Mouse (Mus musculus) natural killer cell, adult 2 months (primary cell): Measurements from ENCODE around the gene Ctse.
A peak's percentile ranks its signal among the peaks of the same experiment; 100 is the strongest.

Experiments used
- DNase-seq, 2 experiments: peaks; one replicate each; pipeline ENCODE4 v3.0.0; 2022; ENCODE audit warnings: low spot score in 2 of 2

Ctse gene

DNA sequence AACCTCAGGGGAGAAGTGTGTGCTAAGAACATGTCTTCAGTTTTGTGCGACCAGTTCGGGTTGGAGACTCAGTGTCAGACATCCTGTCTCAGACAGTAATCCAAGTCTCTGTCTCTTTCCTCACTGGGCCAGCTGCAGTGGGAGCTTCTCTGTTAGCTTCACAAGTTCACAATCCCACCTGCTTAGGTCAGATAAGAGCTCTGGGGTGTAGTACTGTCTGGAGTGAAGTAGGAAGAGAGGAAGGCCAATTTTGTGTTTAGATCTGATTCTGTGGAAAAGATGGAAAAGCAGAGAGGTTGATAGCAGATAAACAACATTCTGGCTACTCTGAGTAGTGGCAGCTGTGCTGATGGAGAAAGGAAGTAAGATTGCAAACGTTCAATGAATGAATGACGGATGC lies 61.5 kb downstream of the Ctse start:
- no peak for DNase-seq

DNA sequence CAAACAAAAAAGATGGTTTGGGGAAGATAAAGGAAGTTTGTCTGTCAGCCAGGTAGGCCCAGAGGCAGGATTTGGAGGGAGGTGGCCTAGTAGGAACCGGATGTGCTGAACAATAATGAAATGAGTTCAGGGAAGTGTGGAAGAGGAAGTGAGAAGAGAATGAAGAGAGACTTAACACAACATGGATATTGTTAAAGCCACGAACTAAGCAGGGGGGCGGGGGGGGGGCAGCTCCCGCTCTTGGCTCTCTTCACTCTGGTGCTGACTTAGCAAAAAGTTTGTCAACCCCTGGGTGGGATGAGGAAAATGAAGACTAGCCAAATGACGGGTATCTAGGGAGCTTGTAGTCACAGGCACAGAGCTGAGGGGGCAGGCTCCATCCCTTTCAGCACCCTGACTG lies 62.3 kb downstream of the Ctse start:
- no peak for DNase-seq

DNA sequence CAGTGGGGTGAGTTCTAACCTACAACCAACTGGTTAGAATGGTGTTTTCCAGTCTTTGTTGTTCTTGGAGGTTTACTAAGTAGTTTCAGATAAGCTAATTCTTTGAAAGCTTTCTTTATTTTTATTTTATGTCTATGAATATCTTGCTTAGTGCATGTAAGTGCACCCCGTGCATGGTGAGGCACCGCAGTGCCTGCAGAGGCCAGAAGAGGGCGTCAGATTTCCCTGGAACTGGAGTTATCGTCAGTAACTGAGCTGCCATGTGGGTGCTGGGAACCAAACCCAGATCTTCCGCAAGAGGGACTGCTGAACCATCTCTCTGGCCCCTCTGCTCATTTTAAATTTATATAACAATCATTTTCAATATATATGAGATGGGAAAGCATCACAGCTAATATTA lies 63.3 kb downstream of the Ctse start:
- DNase-seq = no peak

DNA sequence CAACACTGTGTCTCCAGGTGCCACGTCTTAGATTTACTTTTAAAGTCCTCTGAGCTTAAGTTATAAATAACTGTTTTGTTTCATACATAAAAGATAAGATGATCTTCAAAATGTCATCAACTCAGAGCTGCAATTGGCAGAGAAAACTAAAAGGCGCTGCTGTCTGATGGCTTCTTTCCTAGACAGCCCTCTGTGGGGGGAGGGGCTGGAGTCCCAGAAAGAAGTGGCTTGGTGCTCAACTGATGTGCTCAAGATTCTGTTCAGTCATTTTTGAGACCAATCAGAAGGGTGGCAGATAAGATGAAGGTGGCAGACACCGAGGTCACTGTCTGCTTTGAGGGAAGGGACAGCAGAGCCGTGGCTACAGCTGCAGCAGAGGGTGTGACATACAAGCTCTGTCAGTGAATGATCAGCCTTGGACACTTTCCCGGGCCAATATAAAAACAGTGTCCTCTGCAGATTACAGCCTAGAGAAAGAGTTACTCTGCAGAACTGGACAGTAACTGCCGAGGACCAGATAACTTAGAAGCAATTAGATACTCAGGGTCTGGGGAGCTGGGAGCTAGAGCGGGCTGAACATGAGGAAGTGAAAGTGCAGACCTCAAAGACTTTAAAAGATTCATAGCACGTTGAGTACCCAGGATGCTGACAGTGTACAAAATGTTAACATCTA lies 64.1 kb downstream of the Ctse start:
- DNase-seq = peak; percentile 31 to 33

- DNase-seq = no peak
Observed at GRCm38 (mm10) chr1:131703482-131703881, 65.4 kb downstream of the Ctse start.

- DNase-seq = peak; percentile 25 to 42
Observed at GRCm38 (mm10) chr1:131708338-131708737, 70.2 kb downstream of the Ctse start.

DNA sequence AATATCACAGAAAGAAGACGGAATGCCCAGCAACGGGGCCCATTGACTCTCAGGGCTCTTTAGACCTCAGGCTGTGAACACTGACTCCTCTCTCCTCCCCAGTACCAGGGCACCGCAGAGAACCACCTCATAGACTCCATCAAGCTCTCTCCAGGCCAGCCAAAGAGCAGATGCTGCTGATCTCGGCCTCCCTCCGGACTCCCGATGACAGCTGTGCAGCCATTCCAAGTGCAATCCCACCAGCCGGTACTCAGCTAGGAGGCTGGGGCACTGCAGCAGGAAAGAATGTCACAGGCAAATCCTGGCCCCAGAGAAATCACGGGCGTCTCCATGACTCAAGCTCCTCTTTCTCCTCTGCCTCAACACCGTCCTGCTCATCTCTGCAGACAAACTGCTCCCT lies 73.4 kb downstream of the Ctse start:
- DNase-seq = no peak

DNA sequence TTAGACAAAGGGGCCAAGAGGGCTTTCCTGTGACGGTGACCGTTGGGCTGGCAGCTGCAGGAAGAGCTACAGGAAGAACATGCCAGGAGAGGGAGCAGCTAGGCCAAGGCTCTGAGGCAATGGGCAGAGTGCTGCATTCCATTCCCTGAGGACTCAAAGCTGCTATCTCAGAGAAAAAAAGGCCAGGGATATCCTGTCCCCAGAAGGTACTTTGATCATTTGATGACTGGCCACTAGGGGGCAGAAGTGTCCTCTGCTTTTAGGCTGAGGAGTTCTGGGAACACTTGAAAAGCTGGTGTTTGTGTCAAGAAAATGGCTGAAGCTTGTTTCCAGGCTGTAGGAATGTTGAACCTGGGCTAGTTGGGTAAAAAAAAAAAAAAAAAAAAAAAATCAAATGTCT lies 74.3 kb downstream of the Ctse start:
- peak; percentile 15 to 62 for DNase-seq

- DNase-seq = no peak
Observed at GRCm38 (mm10) chr1:131714388-131715337, 76.6 kb downstream of the Ctse start.

DNA sequence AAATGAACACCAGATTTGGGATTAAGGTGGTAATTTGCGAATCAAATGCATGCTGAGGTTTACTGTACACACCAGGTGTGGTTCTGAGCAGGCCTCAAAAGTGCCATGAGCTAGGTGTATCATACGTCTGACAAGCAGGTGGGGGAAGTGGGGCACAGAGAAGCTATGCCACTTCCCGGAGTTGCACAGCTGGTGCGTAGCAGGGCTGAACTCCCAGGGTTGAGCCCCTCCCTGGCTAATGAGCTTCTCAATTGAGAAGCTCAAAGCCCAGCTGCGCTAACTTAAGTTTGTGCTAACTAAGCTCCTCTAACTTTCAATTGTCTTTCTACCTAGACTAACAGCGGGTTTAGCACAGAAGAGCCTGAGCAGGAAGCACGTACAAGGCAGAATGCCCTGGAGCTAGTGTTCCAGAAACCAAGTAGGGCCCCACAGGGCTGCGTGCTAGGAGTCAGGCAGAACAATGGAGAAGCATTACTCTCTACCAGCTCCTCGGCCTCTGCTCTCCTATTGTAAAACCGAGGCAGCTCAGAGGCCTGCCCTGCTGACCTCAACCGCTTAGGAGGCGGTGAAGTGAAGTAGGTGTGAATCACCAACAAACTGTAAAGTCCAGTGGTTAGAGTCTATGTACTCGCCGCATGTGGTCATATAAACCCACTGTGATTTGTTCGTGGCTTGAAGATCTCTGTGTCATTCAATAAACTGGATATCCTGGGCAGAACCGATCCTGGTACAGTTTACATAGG lies 81.0 kb downstream of the Ctse start:
- no peak for DNase-seq

- no peak for DNase-seq
Observed at GRCm38 (mm10) chr1:131721989-131722388, 83.9 kb downstream of the Ctse start.

DNA sequence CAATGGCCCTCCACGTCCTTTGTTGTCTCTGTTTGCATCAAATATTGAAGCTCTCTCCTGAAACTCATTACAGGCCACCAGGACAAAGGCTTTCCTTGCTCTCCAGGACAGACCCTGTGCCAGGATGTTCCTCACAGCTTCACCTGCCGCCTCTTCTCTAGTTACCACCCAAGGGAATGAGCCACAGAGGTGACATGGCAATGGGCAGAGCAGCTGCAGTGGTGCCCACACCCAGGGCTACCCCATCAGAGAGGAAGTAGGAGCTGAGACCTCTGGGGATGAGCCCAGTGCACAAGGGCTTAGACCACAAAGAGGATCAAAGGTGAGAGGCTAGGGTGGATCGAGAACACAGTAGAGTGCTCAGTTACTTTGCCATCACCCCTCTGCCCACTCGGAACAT lies 85.4 kb downstream of the Ctse start:
- no peak for DNase-seq
